Mouse (Mus musculus): Measurements from ENCODE around the gene Nlgn2. TPM values are rescaled to one million over a fixed set of nuclear protein-coding genes. Genes with fewer than 3 reads are reported as not detected.
A peak's percentile ranks its signal among the peaks of the same experiment; 100 is the strongest.

The Nlgn2 gene
- polyA plus RNA-seq, 1 experiment from 2014 or later = 8.2 TPM

GRCm38 (mm10) chr11:69880853-69881603 is 43.4 kb upstream of the Nlgn2 start, which contains the start of gene Kctd11:
Gene Kctd11, minus strand, starts transcription at chr11:69881406.
- Histone ChIP-seq H3K4me2 (ENCODE audit: low read depth, low read length) (peak within 1 kb of the TSS; percentile 69), H3K4me1 (ENCODE audit: control insufficient read depth, insufficient read depth, low read length) (peaks cover 5% of the 10 kb centered on the region; the same call in 1 of the 2 replicates), H3K9ac (replicated peaks; ENCODE audit: low read length) (peak within 1 kb of the TSS; percentile 64), H3K36me3 (replicated peaks; ENCODE audit: control insufficient read depth, insufficient read depth, low read depth, low read length) (no peaks in the 10 kb centered on the region), H3K9me3 (replicated peaks; ENCODE audit: control insufficient read depth, low read length) (no peaks in the 10 kb centered on the region), H3K4me3 (ENCODE audit: low read depth, low read length) (peak within 1 kb of the TSS; percentile 45), H3K27ac (replicated peaks; ENCODE audit: low read depth, low read length) (peak within 1 kb of the TSS; percentile 69), H3K27me3 (ENCODE audit: control insufficient read depth, insufficient read depth, low read length) (no peaks in the 10 kb centered on the region)
- ATAC-seq (replicated peaks; ENCODE audit: insufficient number of reproducible peaks, low FRiP score, low TSS enrichment, low read depth) (peak; percentile 64), DNase-seq (ENCODE audit: low spot score) (peak; percentile 79)
- 0% methylated on average over 44 of the region's 46 CpGs for WGBS

- H3K9me3 ChIP-seq (replicated peaks; ENCODE audit: control insufficient read depth, low read length) = no peaks in the 10 kb centered on the region
- H3K9ac ChIP-seq (replicated peaks; ENCODE audit: low read length) = peak overlapping the region; percentile 64
- H3K27ac ChIP-seq (replicated peaks; ENCODE audit: low read depth, low read length) = peak overlapping the region; percentile 69
- peaks cover 5% of the 10 kb centered on the region; the same call in 1 of the 2 replicates for H3K4me1 ChIP-seq (ENCODE audit: control insufficient read depth, insufficient read depth, low read length)
- H3K27me3 ChIP-seq (ENCODE audit: control insufficient read depth, insufficient read depth, low read length) = no peaks in the 10 kb centered on the region
- DNase-seq (ENCODE audit: low spot score) (peak; percentile 87), ATAC-seq (replicated peaks; ENCODE audit: insufficient number of reproducible peaks, low FRiP score, low TSS enrichment, low read depth) (no peak; the same call in 1 of the 2 replicates)
- H3K36me3 ChIP-seq (replicated peaks; ENCODE audit: control insufficient read depth, insufficient read depth, low read depth, low read length) = no peaks in the 10 kb centered on the region
- H3K4me2 ChIP-seq (ENCODE audit: low read depth, low read length) = peak overlapping the region; percentile 69
- H3K4me3 ChIP-seq (ENCODE audit: low read depth, low read length) = peak overlapping the region; percentile 45
- under 1% methylated on average over 18 of the region's 18 CpGs for WGBS
These were observed 42.9 kb upstream of the Nlgn2 start for GRCm38 (mm10) chr11:69880506-69880852.

DNA sequence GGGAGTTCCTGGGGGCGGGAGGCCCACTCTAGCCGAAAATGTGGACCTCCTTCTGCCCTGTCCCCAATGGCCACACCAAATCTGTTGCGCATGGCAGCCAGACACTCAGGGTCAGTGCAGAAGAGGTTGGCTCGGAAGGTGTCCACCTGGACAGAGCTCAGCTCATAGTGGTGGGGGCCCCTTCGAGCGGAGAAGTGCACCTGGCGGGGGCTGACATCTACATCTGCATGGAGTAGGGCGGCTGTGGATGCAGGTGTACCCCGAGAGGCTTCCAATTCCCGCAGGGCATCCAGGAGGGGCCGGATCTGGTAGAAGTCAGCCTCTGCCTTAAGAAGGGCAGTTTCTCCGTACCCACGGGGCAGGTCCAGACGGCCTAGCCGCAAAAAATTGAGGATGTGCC is 42.1 kb upstream of the Nlgn2 start:
- Histone ChIP-seq H3K4me2 (ENCODE audit: low read depth, low read length) (peak overlapping the region; percentile 69), H3K4me1 (ENCODE audit: control insufficient read depth, insufficient read depth, low read length) (peaks cover 5% of the 10 kb centered on the region; the same call in 1 of the 2 replicates), H3K27me3 (ENCODE audit: control insufficient read depth, insufficient read depth, low read length) (no peaks in the 10 kb centered on the region), H3K27ac (replicated peaks; ENCODE audit: low read depth, low read length) (no peak overlapping the region), H3K36me3 (replicated peaks; ENCODE audit: control insufficient read depth, insufficient read depth, low read depth, low read length) (no peaks in the 10 kb centered on the region), H3K4me3 (ENCODE audit: low read depth, low read length) (peak overlapping the region; percentile 45), H3K9me3 (replicated peaks; ENCODE audit: control insufficient read depth, low read length) (no peaks in the 10 kb centered on the region), H3K9ac (replicated peaks; ENCODE audit: low read length) (peak overlapping the region; percentile 64)
- DNase-seq (ENCODE audit: low spot score) (no peak), ATAC-seq (replicated peaks; ENCODE audit: insufficient number of reproducible peaks, low FRiP score, low TSS enrichment, low read depth) (no peak)
- 48% methylated on average over 15 of the region's 15 CpGs for WGBS

GRCm38 (mm10) chr11:69878952-69879351 is 41.4 kb upstream of the Nlgn2 start:
- no peak overlapping the region for H3K4me3 ChIP-seq (ENCODE audit: low read depth, low read length)
- H3K4me2 ChIP-seq (ENCODE audit: low read depth, low read length) = no peak overlapping the region
- no peak overlapping the region for H3K9ac ChIP-seq (replicated peaks; ENCODE audit: low read length)
- no peaks in the 10 kb centered on the region for H3K9me3 ChIP-seq (replicated peaks; ENCODE audit: control insufficient read depth, low read length)
- WGBS = 84% methylated on average over 6 of the region's 6 CpGs
- H3K27ac ChIP-seq (replicated peaks; ENCODE audit: low read depth, low read length) = no peak overlapping the region
- DNase-seq (ENCODE audit: low spot score) (no peak), ATAC-seq (replicated peaks; ENCODE audit: insufficient number of reproducible peaks, low FRiP score, low TSS enrichment, low read depth) (no peak)
- H3K36me3 ChIP-seq (replicated peaks; ENCODE audit: control insufficient read depth, insufficient read depth, low read depth, low read length) = no peaks in the 10 kb centered on the region
- H3K4me1 ChIP-seq (ENCODE audit: control insufficient read depth, insufficient read depth, low read length) = peaks cover 5% of the 10 kb centered on the region; the same call in 1 of the 2 replicates
- H3K27me3 ChIP-seq (ENCODE audit: control insufficient read depth, insufficient read depth, low read length) = no peaks in the 10 kb centered on the region

GRCm38 (mm10) chr11:69878399-69878798 is 40.8 kb upstream of the Nlgn2 start:
- Histone ChIP-seq H3K4me2 (ENCODE audit: low read depth, low read length) (no peak overlapping the region), H3K4me3 (ENCODE audit: low read depth, low read length) (no peak overlapping the region), H3K4me1 (ENCODE audit: control insufficient read depth, insufficient read depth, low read length) (peaks cover 5% of the 10 kb centered on the region; the same call in 1 of the 2 replicates), H3K9me3 (replicated peaks; ENCODE audit: control insufficient read depth, low read length) (no peaks in the 10 kb centered on the region), H3K27ac (replicated peaks; ENCODE audit: low read depth, low read length) (no peak overlapping the region), H3K36me3 (replicated peaks; ENCODE audit: control insufficient read depth, insufficient read depth, low read depth, low read length) (no peaks in the 10 kb centered on the region), H3K9ac (replicated peaks; ENCODE audit: low read length) (no peak overlapping the region), H3K27me3 (ENCODE audit: control insufficient read depth, insufficient read depth, low read length) (no peaks in the 10 kb centered on the region)
- no peak for ATAC-seq (replicated peaks; ENCODE audit: insufficient number of reproducible peaks, low FRiP score, low TSS enrichment, low read depth)
- 89% methylated on average over 3 of the region's 3 CpGs for WGBS
- no peak for DNase-seq (ENCODE audit: low spot score)

GRCm38 (mm10) chr11:69877878-69878277 is 40.3 kb upstream of the Nlgn2 start, which contains the start of gene Tmem95:
Gene Tmem95, minus strand, starts transcription at chr11:69878018.
- 92% methylated on average over 11 of the region's 11 CpGs for WGBS
- Histone ChIP-seq H3K9ac (replicated peaks; ENCODE audit: low read length) (no peak within 1 kb of the TSS; the same call in 1 of the 2 replicates), H3K27me3 (ENCODE audit: control insufficient read depth, insufficient read depth, low read length) (no peaks in the 10 kb centered on the region), H3K4me2 (ENCODE audit: low read depth, low read length) (peak within 1 kb of the TSS; percentile 25; the same call in 1 of the 2 replicates), H3K4me3 (ENCODE audit: low read depth, low read length) (0 out of 2 replicates have a peak within 1 kb of the TSS, but pooled peaks have one; percentile 3), H3K27ac (replicated peaks; ENCODE audit: low read depth, low read length) (no peak within 1 kb of the TSS), H3K9me3 (replicated peaks; ENCODE audit: control insufficient read depth, low read length) (no peaks in the 10 kb centered on the region), H3K36me3 (replicated peaks; ENCODE audit: control insufficient read depth, insufficient read depth, low read depth, low read length) (no peaks in the 10 kb centered on the region), H3K4me1 (ENCODE audit: control insufficient read depth, insufficient read depth, low read length) (peaks cover 5% of the 10 kb centered on the region; the same call in 1 of the 2 replicates)
- ATAC-seq (replicated peaks; ENCODE audit: insufficient number of reproducible peaks, low FRiP score, low TSS enrichment, low read depth) = no peak
- DNase-seq (ENCODE audit: low spot score) = no peak

DNA sequence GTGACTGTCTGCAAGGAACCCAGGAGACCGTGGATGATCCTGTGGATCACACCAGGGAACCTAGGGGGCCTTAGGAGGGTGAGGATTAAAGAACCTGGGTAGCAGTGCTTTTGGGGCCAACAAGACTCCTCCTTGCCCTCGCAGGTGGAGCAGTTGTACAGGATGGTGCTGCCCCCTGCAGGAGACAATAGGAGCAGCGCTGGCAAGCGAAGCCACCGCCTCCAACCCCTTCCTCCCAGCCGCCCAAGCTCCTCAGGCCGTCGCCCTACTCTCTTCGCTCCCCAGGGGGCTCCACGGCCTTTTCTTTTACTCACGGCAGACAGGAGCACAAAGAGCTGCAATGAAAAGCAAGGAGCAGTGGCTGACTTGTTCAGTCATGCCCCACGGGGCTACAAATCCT is 39.3 kb upstream of the Nlgn2 start:
- ATAC-seq (replicated peaks; ENCODE audit: insufficient number of reproducible peaks, low FRiP score, low TSS enrichment, low read depth) (peak; percentile 49; the same call in 1 of the 2 replicates), DNase-seq (ENCODE audit: low spot score) (peak; percentile 89)
- Histone ChIP-seq H3K9me3 (replicated peaks; ENCODE audit: control insufficient read depth, low read length) (no peaks in the 10 kb centered on the region), H3K36me3 (replicated peaks; ENCODE audit: control insufficient read depth, insufficient read depth, low read depth, low read length) (no peaks in the 10 kb centered on the region), H3K27me3 (ENCODE audit: control insufficient read depth, insufficient read depth, low read length) (no peaks in the 10 kb centered on the region), H3K4me2 (ENCODE audit: low read depth, low read length) (peak overlapping the region; percentile 25; the same call in 1 of the 2 replicates), H3K9ac (replicated peaks; ENCODE audit: low read length) (no peak overlapping the region; the same call in 1 of the 2 replicates), H3K27ac (replicated peaks; ENCODE audit: low read depth, low read length) (no peak overlapping the region), H3K4me1 (ENCODE audit: control insufficient read depth, insufficient read depth, low read length) (peaks cover 5% of the 10 kb centered on the region; the same call in 1 of the 2 replicates), H3K4me3 (ENCODE audit: low read depth, low read length) (0 out of 2 replicates have a peak overlapping the region, but pooled peaks have one; percentile 3)
- under 1% methylated on average over 12 of the region's 12 CpGs for WGBS

- no peak overlapping the region for H3K4me2 ChIP-seq (ENCODE audit: low read depth, low read length)
- no peak overlapping the region; the same call in 1 of the 2 replicates for H3K27ac ChIP-seq (replicated peaks; ENCODE audit: low read depth, low read length)
- H3K4me1 ChIP-seq (ENCODE audit: control insufficient read depth, insufficient read depth, low read length) = peaks cover 3% of the 10 kb centered on the region; the same call in 1 of the 2 replicates
- DNase-seq (ENCODE audit: low spot score) = no peak
- no peaks in the 10 kb centered on the region for H3K27me3 ChIP-seq (ENCODE audit: control insufficient read depth, insufficient read depth, low read length)
- no peak overlapping the region; the same call in 1 of the 2 replicates for H3K9ac ChIP-seq (replicated peaks; ENCODE audit: low read length)
- WGBS = 55% methylated on average over 7 of the region's 7 CpGs
- no peaks in the 10 kb centered on the region for H3K36me3 ChIP-seq (replicated peaks; ENCODE audit: control insufficient read depth, insufficient read depth, low read depth, low read length)
- no peak for ATAC-seq (replicated peaks; ENCODE audit: insufficient number of reproducible peaks, low FRiP score, low TSS enrichment, low read depth)
- no peaks in the 10 kb centered on the region for H3K9me3 ChIP-seq (replicated peaks; ENCODE audit: control insufficient read depth, low read length)
- no peak overlapping the region for H3K4me3 ChIP-seq (ENCODE audit: low read depth, low read length)
These were observed 38.6 kb upstream of the Nlgn2 start for GRCm38 (mm10) chr11:69876186-69876585.

Data from embryonic facial prominence, embryonic 11.5 days (tissue).